Mouse (Mus musculus): ENCODE measurements at regions not wholly inside any gene's neighbourhood (a gene's known extent, or its start where the extent isn't known, plus 50 kb on each side); places are given as distances from the start of the nearest gene placed in this dataset.

- no peaks in the 10 kb centered on the region for H3K9me3 ChIP-seq (ENCODE audit: control insufficient read depth)
- no peak for ATAC-seq
- WGBS: 68% methylated on average over 3 of the region's 3 CpGs
These were observed 106.3 kb upstream of the Ddhd1 start for GRCm38 (mm10) chr14:45764231-45764630.

DNA sequence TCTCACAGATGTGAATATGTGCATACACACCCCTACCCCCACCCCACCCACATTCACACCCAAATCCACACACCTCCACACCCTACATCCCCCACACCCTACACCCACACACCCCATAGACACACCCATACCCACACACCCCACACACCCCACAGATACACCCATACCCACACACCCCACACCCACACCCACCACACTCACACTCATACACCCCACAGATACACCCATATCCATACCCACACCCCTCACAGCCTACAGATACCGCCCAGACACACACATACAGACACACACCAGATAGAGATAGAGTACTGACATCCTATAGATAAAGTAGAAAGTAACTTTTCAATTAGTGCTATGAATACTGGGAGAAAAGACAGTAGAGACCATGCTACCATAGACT, 108.6 kb upstream of the Ddhd1 start:
- no peak overlapping the region for H3K27ac ChIP-seq (ENCODE audit: low read depth, low read length)
- H3K9ac ChIP-seq (ENCODE audit: low read depth, low read length): no peak overlapping the region
- no peaks in the 10 kb centered on the region for H3K27me3 ChIP-seq (replicated peaks; ENCODE audit: control insufficient read depth, insufficient read depth, low read length)
- no peak overlapping the region for H3K4me3 ChIP-seq (ENCODE audit: low read depth, low read length)
- H3K36me3 ChIP-seq (ENCODE audit: control insufficient read depth, insufficient read depth): no peaks in the 10 kb centered on the region
- no peaks in the 10 kb centered on the region for H3K9me3 ChIP-seq (ENCODE audit: control insufficient read depth)
- no peaks in the 10 kb centered on the region for H3K4me1 ChIP-seq (replicated peaks; ENCODE audit: control insufficient read depth, insufficient read depth, low read length)
- WGBS: 88% methylated on average over 1 of the region's 1 CpGs
- H3K4me2 ChIP-seq (replicated peaks; ENCODE audit: low read depth): no peak overlapping the region
- ATAC-seq: no peak
- TF ChIP-seq CTCF (IDR thresholded peaks at IDR 0.05; ENCODE audit: low read depth): no peak

More at GRCm38 (mm10) chr14:45764231-45764630, 106.3 kb upstream of the Ddhd1 start:
- no peak overlapping the region for H3K4me2 ChIP-seq (replicated peaks; ENCODE audit: low read depth)
- no peak for TF ChIP-seq CTCF (IDR thresholded peaks at IDR 0.05; ENCODE audit: low read depth)
- no peaks in the 10 kb centered on the region for H3K4me1 ChIP-seq (replicated peaks; ENCODE audit: control insufficient read depth, insufficient read depth, low read length)
- no peaks in the 10 kb centered on the region for H3K36me3 ChIP-seq (ENCODE audit: control insufficient read depth, insufficient read depth)
- no peaks in the 10 kb centered on the region for H3K27me3 ChIP-seq (replicated peaks; ENCODE audit: control insufficient read depth, insufficient read depth, low read length)
- no peak overlapping the region for H3K4me3 ChIP-seq (ENCODE audit: low read depth, low read length)
- H3K27ac ChIP-seq (ENCODE audit: low read depth, low read length): no peak overlapping the region
- no peak overlapping the region for H3K9ac ChIP-seq (ENCODE audit: low read depth, low read length)

- no peak overlapping the region for H3K9ac ChIP-seq (ENCODE audit: low read depth, low read length)
- 0 out of 2 replicates have a peak overlapping the region, but pooled peaks have one; percentile 33 for H3K4me2 ChIP-seq (replicated peaks; ENCODE audit: low read depth)
- ATAC-seq: no peak
- no peaks in the 10 kb centered on the region for H3K36me3 ChIP-seq (ENCODE audit: control insufficient read depth, insufficient read depth)
- H3K9me3 ChIP-seq (ENCODE audit: control insufficient read depth): no peaks in the 10 kb centered on the region
- no peaks in the 10 kb centered on the region for H3K4me1 ChIP-seq (replicated peaks; ENCODE audit: control insufficient read depth, insufficient read depth, low read length)
- H3K27me3 ChIP-seq (replicated peaks; ENCODE audit: control insufficient read depth, insufficient read depth, low read length): no peaks in the 10 kb centered on the region
- peak; percentile 97 for TF ChIP-seq CTCF (IDR thresholded peaks at IDR 0.05; ENCODE audit: low read depth)
- no peak overlapping the region for H3K4me3 ChIP-seq (ENCODE audit: low read depth, low read length)
- 17% methylated on average over 19 of the region's 19 CpGs for WGBS
- H3K27ac ChIP-seq (ENCODE audit: low read depth, low read length): no peak overlapping the region
These were observed 114.8 kb upstream of the Ddhd1 start for GRCm38 (mm10) chr14:45772665-45773277.

GRCm38 (mm10) chr14:45773326-45773725, 115.4 kb upstream of the Ddhd1 start:
- H3K9ac ChIP-seq (ENCODE audit: low read depth, low read length): no peak overlapping the region
- 70% methylated on average over 7 of the region's 7 CpGs for WGBS
- H3K4me1 ChIP-seq (replicated peaks; ENCODE audit: control insufficient read depth, insufficient read depth, low read length): no peaks in the 10 kb centered on the region
- TF ChIP-seq CTCF (IDR thresholded peaks at IDR 0.05; ENCODE audit: low read depth): no peak
- ATAC-seq: no peak
- no peaks in the 10 kb centered on the region for H3K9me3 ChIP-seq (ENCODE audit: control insufficient read depth)
- no peak overlapping the region for H3K4me2 ChIP-seq (replicated peaks; ENCODE audit: low read depth)
- H3K4me3 ChIP-seq (ENCODE audit: low read depth, low read length): no peak overlapping the region
- H3K36me3 ChIP-seq (ENCODE audit: control insufficient read depth, insufficient read depth): no peaks in the 10 kb centered on the region
- H3K27me3 ChIP-seq (replicated peaks; ENCODE audit: control insufficient read depth, insufficient read depth, low read length): no peaks in the 10 kb centered on the region
- no peak overlapping the region for H3K27ac ChIP-seq (ENCODE audit: low read depth, low read length)

DNA sequence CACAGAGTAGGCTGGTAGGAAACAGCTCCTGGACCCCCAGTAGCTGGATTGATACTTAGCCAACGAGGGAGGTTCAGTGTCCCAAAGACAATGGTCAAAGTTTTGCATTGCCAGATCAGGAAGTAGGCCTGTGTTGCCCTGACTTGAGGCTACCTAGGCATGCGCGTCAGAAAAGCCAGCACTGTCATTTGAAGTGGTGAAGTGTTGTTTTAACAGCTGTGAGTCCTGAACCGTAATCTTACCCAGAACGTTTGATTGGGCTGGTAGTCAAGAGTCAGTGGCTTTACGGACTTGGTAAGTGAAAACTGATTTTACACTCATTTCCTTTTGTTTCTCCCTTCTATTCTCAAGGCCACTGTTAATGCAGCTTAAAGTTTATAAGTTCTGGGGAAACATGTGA, 123.9 kb upstream of the Ddhd1 start:
- 81% methylated on average over 6 of the region's 6 CpGs for WGBS
- H3K27ac ChIP-seq (ENCODE audit: low read depth, low read length): no peak overlapping the region
- ATAC-seq: no peak

GRCm38 (mm10) chr14:45794980-45795379, 137.0 kb upstream of the Ddhd1 start:
- WGBS: 68% methylated on average over 1 of the region's 1 CpGs
- ATAC-seq: no peak
- TF ChIP-seq CTCF (IDR thresholded peaks at IDR 0.05; ENCODE audit: low read depth): no peak

More for the DNA sequence above, 123.9 kb upstream of the Ddhd1 start:
- H3K4me3 ChIP-seq (ENCODE audit: low read depth, low read length): no peak overlapping the region
- H3K9ac ChIP-seq (ENCODE audit: low read depth, low read length): no peak overlapping the region
- H3K4me1 ChIP-seq (replicated peaks; ENCODE audit: control insufficient read depth, insufficient read depth, low read length): no peaks in the 10 kb centered on the region
- H3K4me2 ChIP-seq (replicated peaks; ENCODE audit: low read depth): no peak overlapping the region
- H3K27me3 ChIP-seq (replicated peaks; ENCODE audit: control insufficient read depth, insufficient read depth, low read length): no peaks in the 10 kb centered on the region
- no peaks in the 10 kb centered on the region for H3K36me3 ChIP-seq (ENCODE audit: control insufficient read depth, insufficient read depth)
- TF ChIP-seq CTCF (IDR thresholded peaks at IDR 0.05; ENCODE audit: low read depth): no peak
- no peaks in the 10 kb centered on the region for H3K9me3 ChIP-seq (ENCODE audit: control insufficient read depth)

More at GRCm38 (mm10) chr14:45794980-45795379, 137.0 kb upstream of the Ddhd1 start:
- H3K27ac ChIP-seq (ENCODE audit: low read depth, low read length): no peak overlapping the region
- no peaks in the 10 kb centered on the region for H3K36me3 ChIP-seq (ENCODE audit: control insufficient read depth, insufficient read depth)
- H3K4me1 ChIP-seq (replicated peaks; ENCODE audit: control insufficient read depth, insufficient read depth, low read length): no peaks in the 10 kb centered on the region
- no peak overlapping the region for H3K9ac ChIP-seq (ENCODE audit: low read depth, low read length)
- no peak overlapping the region for H3K4me3 ChIP-seq (ENCODE audit: low read depth, low read length)
- H3K27me3 ChIP-seq (replicated peaks; ENCODE audit: control insufficient read depth, insufficient read depth, low read length): no peaks in the 10 kb centered on the region
- H3K4me2 ChIP-seq (replicated peaks; ENCODE audit: low read depth): no peak overlapping the region
- no peaks in the 10 kb centered on the region; the same call in 1 of the 2 replicates for H3K9me3 ChIP-seq (ENCODE audit: control insufficient read depth)

All from intestine, postnatal 0 days (tissue).